Mouse (Mus musculus) ES-E14 (cell line): Measurements from ENCODE around the gene Mgrn1.

ENCODE experiments used
- MAFK ChIP-seq: IDR thresholded peaks from 2 replicates; pipeline ENCODE4 v1.6.1; 2014; ENCODE audit warnings: mild to moderate bottlenecking, low read depth, low read length, inconsistent platforms; ENCODE audit not compliant: insufficient read depth
- ZC3H11A ChIP-seq: IDR thresholded peaks from 2 replicates; pipeline ENCODE4 v1.6.1; 2012; ENCODE audit warnings: low read depth, mild to moderate bottlenecking, inconsistent platforms, low read length, borderline replicate concordance
- ZNF384 ChIP-seq: IDR thresholded peaks from 2 replicates; pipeline ENCODE4 v1.6.1; 2012; ENCODE audit warnings: low read depth, low read length, inconsistent platforms

- TF ChIP-seq MAFK (no peak), ZC3H11A (no peak), ZNF384 (0 out of 2 replicates have a peak, but pooled peaks have one; percentile 40)
These were observed 93.8 kb downstream of the Mgrn1 start for GRCm38 (mm10) chr16:4979755-4980380.
